34 mouse cellular contexts compared by ENCODE assay signal in the genomic region with DNA sequence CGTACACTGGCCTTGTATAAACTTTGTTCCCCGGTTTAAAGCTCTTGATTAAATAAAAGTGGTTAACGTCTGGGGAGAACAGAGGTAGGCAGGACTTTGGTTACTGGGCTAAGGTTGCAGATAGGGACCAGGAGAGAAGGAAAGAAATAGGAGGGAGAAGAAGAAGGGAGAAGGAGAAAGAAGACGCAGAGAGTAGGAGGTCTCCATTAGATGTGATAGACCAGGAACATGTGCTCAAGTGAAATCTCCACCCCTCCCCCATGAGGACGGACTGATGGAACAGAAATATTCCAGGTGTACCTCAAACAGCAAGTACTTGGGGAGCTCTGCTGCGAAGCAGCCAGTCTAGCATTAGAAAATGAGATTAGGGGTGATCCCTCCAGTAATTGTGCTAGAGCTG. TPM values are rescaled to one million over a fixed set of nuclear protein-coding genes. Genes with fewer than 3 reads are reported as not detected.
DNase-seq lines count a peak whose midpoint lies in the region; ATAC-seq and TF ChIP-seq lines count a peak whose summit lies in the region.
"Had no signal": no experiment of that assay in that cellular context is flagged by ENCODE, and none has a peak within 500 bp of the region (broad histone marks: within the 10 kb centered on the region; RNA-seq: fewer than 3 reads in every experiment).

No protein-coding gene starts in this region.

- no peak overlapping the region for H3K4me3 ChIP-seq in kidney, adult 2 months (ENCODE audit: insufficient read depth, low read depth, low read length)
- H3K4me3 ChIP-seq in kidney, embryonic 14.5 days (ENCODE audit: low read length) = no peak overlapping the region
- H3K4me3 ChIP-seq in liver, postnatal 0 days (ENCODE audit: low read depth, low read length) = no peak overlapping the region
- H3K4me3 ChIP-seq in liver, embryonic 12.5 days = no peak overlapping the region
- H3K4me3 ChIP-seq in intestine, embryonic 16.5 days (ENCODE audit: low read length) = no peak overlapping the region
- no peak overlapping the region for H3K4me3 ChIP-seq in small intestine, adult 2 months (ENCODE audit: low read depth, low read length)
- H3K4me3 ChIP-seq: erythroblast, embryonic 14.5 days; hindbrain, embryonic 13.5 days; limb, embryonic 13.5 days had no signal

- no peak overlapping the region for H3K9ac ChIP-seq in kidney, embryonic 14.5 days (ENCODE audit: low read depth, low read length)
- no peak overlapping the region for H3K9ac ChIP-seq in liver, postnatal 0 days (replicated peaks)
- no peak overlapping the region for H3K9ac ChIP-seq in liver, embryonic 12.5 days
- no peak overlapping the region for H3K9ac ChIP-seq in intestine, embryonic 16.5 days (ENCODE audit: low read depth, low read length)
- H3K9ac ChIP-seq: hindbrain, embryonic 13.5 days; limb, embryonic 13.5 days; liver, embryonic 14.5 days; lung, embryonic 14.5 days had no signal

- TF ChIP-seq EP300 in liver, postnatal 0 days (IDR thresholded peaks at IDR 0.05; ENCODE audit: low read depth) = no peak

- ATAC-seq in kidney, embryonic 14.5 days (ENCODE audit: low FRiP score, low TSS enrichment) = no peak
- no peak for ATAC-seq in liver, postnatal 0 days
- no peak for ATAC-seq in liver, embryonic 12.5 days
- ATAC-seq in intestine, embryonic 16.5 days = peak; percentile 40; the same call in 1 of the 2 replicates
- ATAC-seq: activated CD4-positive, CD25-positive, alpha-beta regulatory T cell, adult 4 months; forebrain, embryonic 16.5 days; midbrain, embryonic 16.5 days had no signal

- H3K4me2 ChIP-seq in kidney, embryonic 14.5 days (replicated peaks; ENCODE audit: low read depth, low read length) = no peak overlapping the region
- no peak overlapping the region for H3K4me2 ChIP-seq in liver, postnatal 0 days (ENCODE audit: low read depth, low read length)
- no peak overlapping the region for H3K4me2 ChIP-seq in liver, embryonic 12.5 days
- H3K4me2 ChIP-seq in intestine, embryonic 16.5 days (ENCODE audit: low read depth, low read length) = no peak overlapping the region
- H3K4me2 ChIP-seq: hindbrain, embryonic 13.5 days had no signal

- H3K36me3 ChIP-seq in kidney, adult 2 months (ENCODE audit: control insufficient read depth, insufficient read depth, low read length) = no peaks in the 10 kb centered on the region
- H3K36me3 ChIP-seq in kidney, embryonic 14.5 days (ENCODE audit: control insufficient read depth, insufficient read depth, low read length) = no peaks in the 10 kb centered on the region
- no peaks in the 10 kb centered on the region for H3K36me3 ChIP-seq in liver, postnatal 0 days (replicated peaks; ENCODE audit: insufficient read depth, low read length)
- no peaks in the 10 kb centered on the region for H3K36me3 ChIP-seq in liver, embryonic 12.5 days
- H3K36me3 ChIP-seq in intestine, embryonic 16.5 days (ENCODE audit: control insufficient read depth, insufficient read depth, low read length) = no peaks in the 10 kb centered on the region
- no peaks in the 10 kb centered on the region for H3K36me3 ChIP-seq in small intestine, adult 2 months (ENCODE audit: control insufficient read depth, insufficient read depth, low read length)
- H3K36me3 ChIP-seq: hindbrain, embryonic 13.5 days; limb, embryonic 13.5 days had no signal

- H3K27me3 ChIP-seq in kidney, adult 2 months (replicated peaks; ENCODE audit: control insufficient read depth, insufficient read depth, low read length) = no peaks in the 10 kb centered on the region
- no peaks in the 10 kb centered on the region for H3K27me3 ChIP-seq in kidney, embryonic 14.5 days (ENCODE audit: control insufficient read depth, insufficient read depth, low read length)
- no peaks in the 10 kb centered on the region for H3K27me3 ChIP-seq in liver, postnatal 0 days (ENCODE audit: insufficient read depth, low read length)
- H3K27me3 ChIP-seq in liver, embryonic 12.5 days (replicated peaks) = peaks cover 28% of the 10 kb centered on the region
- H3K27me3 ChIP-seq in intestine, embryonic 16.5 days (replicated peaks; ENCODE audit: control insufficient read depth, insufficient read depth, low read length) = no peaks in the 10 kb centered on the region
- no peaks in the 10 kb centered on the region for H3K27me3 ChIP-seq in small intestine, adult 2 months (ENCODE audit: control insufficient read depth, insufficient read depth, low read length)

- H3K4me1 ChIP-seq in kidney, adult 2 months (ENCODE audit: control insufficient read depth, insufficient read depth, low read length) = peaks cover 25% of the 10 kb centered on the region; the same call in 1 of the 2 replicates
- H3K4me1 ChIP-seq in kidney, embryonic 14.5 days (ENCODE audit: control insufficient read depth, insufficient read depth, low read length) = peaks cover 5% of the 10 kb centered on the region; the same call in 1 of the 2 replicates
- peaks cover 15% of the 10 kb centered on the region for H3K4me1 ChIP-seq in liver, postnatal 0 days (ENCODE audit: insufficient read depth)
- peaks cover 15% of the 10 kb centered on the region for H3K4me1 ChIP-seq in liver, embryonic 12.5 days
- H3K4me1 ChIP-seq in intestine, embryonic 16.5 days (ENCODE audit: control insufficient read depth, insufficient read depth, low read length) = peaks cover 12% of the 10 kb centered on the region
- peaks cover 28% of the 10 kb centered on the region; the same call in 1 of the 2 replicates for H3K4me1 ChIP-seq in small intestine, adult 2 months (ENCODE audit: control insufficient read depth, insufficient read depth, insufficient read length, low read length)

- no peak for TF ChIP-seq POLR2A in kidney, adult 2 months (IDR thresholded peaks at IDR 0.05; ENCODE audit: low read depth, low read length)
- TF ChIP-seq POLR2A in small intestine, adult 2 months (IDR thresholded peaks at IDR 0.05; ENCODE audit: low read depth, low read length) = no peak

- H3K27ac ChIP-seq in kidney, adult 2 months (ENCODE audit: insufficient read depth, low read depth, low read length) = peak overlapping the region; percentile 65
- H3K27ac ChIP-seq in kidney, embryonic 14.5 days (ENCODE audit: low read depth, low read length) = no peak overlapping the region
- peak overlapping the region; percentile 90 for H3K27ac ChIP-seq in liver, postnatal 0 days (ENCODE audit: low read depth)
- no peak overlapping the region for H3K27ac ChIP-seq in liver, embryonic 12.5 days
- peak overlapping the region; percentile 70 for H3K27ac ChIP-seq in intestine, embryonic 16.5 days (ENCODE audit: low read length)
- H3K27ac ChIP-seq in small intestine, adult 2 months (ENCODE audit: insufficient read depth, low read depth, low read length) = peak overlapping the region; percentile 85
- H3K27ac ChIP-seq: hindbrain, embryonic 13.5 days; limb, embryonic 13.5 days; liver, embryonic 14.5 days had no signal

- WGBS in kidney, adult 2 months = 45% methylated on average over 6 of the region's 6 CpGs
- WGBS in kidney, embryonic 14.5 days = 73% methylated on average over 6 of the region's 6 CpGs
- 62% methylated on average over 6 of the region's 6 CpGs for WGBS in liver, postnatal 0 days (ENCODE audit: insufficient replicate concordance)
- 67% methylated on average over 6 of the region's 6 CpGs for WGBS in liver, embryonic 12.5 days (ENCODE audit: insufficient replicate concordance)
- 50% methylated on average over 6 of the region's 6 CpGs for WGBS in intestine, embryonic 16.5 days
- WGBS in small intestine, adult 2 months = 32% methylated on average over 6 of the region's 6 CpGs

- TF ChIP-seq CTCF in kidney, adult 2 months (conservative IDR thresholded peaks at IDR 0.05; ENCODE audit: insufficient read depth, insufficient read length, low read depth, low read length) = no peak
- no peak for TF ChIP-seq CTCF in liver, postnatal 0 days (IDR thresholded peaks at IDR 0.05; ENCODE audit: low read depth)
- TF ChIP-seq CTCF in small intestine, adult 2 months (IDR thresholded peaks at IDR 0.05; ENCODE audit: extremely low read depth, insufficient read length, insufficient replicate concordance, low read depth, low read length) = no peak

- peak; percentile 52 for DNase-seq in kidney, adult 2 months
- no peak for DNase-seq in liver, postnatal 0 days
- no peak for DNase-seq in retina, postnatal 1 day
- DNase-seq: adrenal gland, adult 2 months; adrenal gland, postnatal 36 days; B cell, adult 2 months; cerebellum, adult 2 months; cerebellum, postnatal 14 days; gastrocnemius, postnatal 10 days; heart, postnatal 4 days; lung, embryonic 14.5 days; lung, postnatal 14 days; right cerebral cortex, adult 18-20 months; right cerebral cortex, postnatal 4 days; thymus, postnatal 14 days had no signal

- no peaks in the 10 kb centered on the region for H3K9me3 ChIP-seq in kidney, embryonic 14.5 days (ENCODE audit: control insufficient read depth, low read length)
- H3K9me3 ChIP-seq in liver, postnatal 0 days (ENCODE audit: low read length) = no peaks in the 10 kb centered on the region
- no peaks in the 10 kb centered on the region for H3K9me3 ChIP-seq in liver, embryonic 12.5 days (replicated peaks)
- H3K9me3 ChIP-seq in intestine, embryonic 16.5 days (ENCODE audit: control insufficient read depth, low read length) = no peaks in the 10 kb centered on the region
- H3K9me3 ChIP-seq: hindbrain, embryonic 13.5 days; limb, embryonic 13.5 days had no signal

RNA-seq across cellular contexts. Expression of a gene that starts 8.7 kb away (rescaled TPM):
- 141 and 173 TPM in 2 replicates for polyA plus RNA-seq in kidney, adult 2 months (2012; rRNA removed)
- polyA plus RNA-seq in kidney, embryonic 14.5 days (2014; fragmentation: Nextera tagmentation; extraction: Ambion mirVana) = 60.2 and 96.4 TPM in 2 replicates
- polyA plus RNA-seq in liver, postnatal 0 days (2015; fragmentation: Nextera tagmentation; extraction: Ambion mirVana) = 177 TPM in 2 replicates
- polyA plus RNA-seq in liver, embryonic 12.5 days (2016; fragmentation: Nextera tagmentation; extraction: Ambion mirVana) = 76.6 and 77.0 TPM in 2 replicates
- 165 and 167 TPM in 2 replicates for polyA plus RNA-seq in intestine, embryonic 16.5 days (2015; fragmentation: Nextera tagmentation; extraction: Ambion mirVana)
- 44.8 and 62.5 TPM in 2 replicates for polyA plus RNA-seq in small intestine, adult 2 months (2012; rRNA removed)

RNA-seq across cellular contexts. Expression of a gene that starts 20.6 kb away (rescaled TPM):
- 3.5 and 3.8 TPM in 2 replicates for polyA plus RNA-seq in kidney, adult 2 months (2012; rRNA removed)
- 3.0 and 3.8 TPM in 2 replicates for polyA plus RNA-seq in kidney, embryonic 14.5 days (2014; fragmentation: Nextera tagmentation; extraction: Ambion mirVana)
- polyA plus RNA-seq in liver, postnatal 0 days (2015; fragmentation: Nextera tagmentation; extraction: Ambion mirVana) = 0.06 and 0.08 TPM in 2 replicates
- 0.91 and 1.8 TPM in 2 replicates for polyA plus RNA-seq in liver, embryonic 12.5 days (2016; fragmentation: Nextera tagmentation; extraction: Ambion mirVana)
- polyA plus RNA-seq in intestine, embryonic 16.5 days (2015; fragmentation: Nextera tagmentation; extraction: Ambion mirVana) = 1.0 TPM in 2 replicates
- 2.0 and 2.1 TPM in 2 replicates for polyA plus RNA-seq in small intestine, adult 2 months (2012; rRNA removed)
- polyA plus RNA-seq: activated CD4-positive, CD25-positive, alpha-beta regulatory T cell, adult 4 months; erythroblast, embryonic 14.5 days had no signal

RNA-seq across cellular contexts. Expression of a gene that starts 40.4 kb away (rescaled TPM):
- 0.11 and 0.22 TPM in 2 replicates for polyA plus RNA-seq in kidney, adult 2 months (2012; rRNA removed)
- polyA plus RNA-seq in kidney, embryonic 14.5 days (2014; fragmentation: Nextera tagmentation; extraction: Ambion mirVana) = 0.18 TPM in 1 of 2 replicates, not detected in the other
- polyA plus RNA-seq in liver, postnatal 0 days (2015; fragmentation: Nextera tagmentation; extraction: Ambion mirVana) = not detected in 2 replicates
- polyA plus RNA-seq in liver, embryonic 12.5 days (2016; fragmentation: Nextera tagmentation; extraction: Ambion mirVana) = 0.13 TPM in 1 of 2 replicates, not detected in the other
- 0.61 TPM in 2 replicates for polyA plus RNA-seq in intestine, embryonic 16.5 days (2015; fragmentation: Nextera tagmentation; extraction: Ambion mirVana)
- polyA plus RNA-seq in small intestine, adult 2 months (2012; rRNA removed) = not detected in 2 replicates
- polyA plus RNA-seq: activated CD4-positive, CD25-positive, alpha-beta regulatory T cell, adult 4 months; erythroblast, embryonic 14.5 days had no signal

RNA-seq across cellular contexts. Expression of a gene that starts 55.0 kb away (rescaled TPM):
- not detected in 2 replicates for polyA plus RNA-seq in kidney, adult 2 months (2012; rRNA removed)
- not detected in 2 replicates for polyA plus RNA-seq in kidney, embryonic 14.5 days (2014; fragmentation: Nextera tagmentation; extraction: Ambion mirVana)
- not detected in 2 replicates for polyA plus RNA-seq in liver, postnatal 0 days (2015; fragmentation: Nextera tagmentation; extraction: Ambion mirVana)
- polyA plus RNA-seq in liver, embryonic 12.5 days (2016; fragmentation: Nextera tagmentation; extraction: Ambion mirVana) = not detected in 2 replicates
- polyA plus RNA-seq in intestine, embryonic 16.5 days (2015; fragmentation: Nextera tagmentation; extraction: Ambion mirVana) = not detected in 2 replicates
- not detected in 2 replicates for polyA plus RNA-seq in small intestine, adult 2 months (2012; rRNA removed)
- polyA plus RNA-seq: adrenal gland, adult 2 months; embryonic facial prominence, embryonic 14.5 days; forebrain, embryonic 11.5 days; forebrain, embryonic 16.5 days; gonadal fat pad, adult 2 months; heart, embryonic 11.5 days; heart, postnatal 0 days; kidney, postnatal 0 days; limb, embryonic 13.5 days; liver, embryonic 14.5 days; lung, embryonic 14.5 days; neural tube, embryonic 11.5 days; urinary bladder, adult 2 months had no signal

Comparison
In these comparisons a context has a peak if more than half of its experiments do, and no peak if none do; other contexts are left out.
1. H3K27ac ChIP-seq: peak in kidney, adult 2 months (single experiment), liver, postnatal 0 days (single experiment), intestine, embryonic 16.5 days (single experiment) and small intestine, adult 2 months (single experiment); none in kidney, embryonic 14.5 days (single experiment) and liver, embryonic 12.5 days (single experiment).